In genomic region chr1:87755641-87756470, GRCm38 (mm10) we compare ENCODE assay signal across 8 mouse cellular contexts. TPM values are rescaled to one million over a fixed set of nuclear protein-coding genes. Genes with fewer than 3 reads are reported as not detected.
A peak's percentile ranks its signal among the peaks of the same experiment; 100 is the strongest.
DNase-seq lines count a peak whose midpoint lies in the region; ATAC-seq and TF ChIP-seq lines count a peak whose summit lies in the region.

Gene Atg16l1, plus strand, starts transcription at chr1:87755870.

- peak within 1 kb of the TSS; percentile 73 for H3K4me2 ChIP-seq in hindbrain, embryonic 13.5 days

- peak; percentile 73 for DNase-seq in Patski (ENCODE audit: low read depth, low spot score)
- DNase-seq in cerebellum, postnatal 14 days = peak; percentile 93 to 96
- DNase-seq in frontal cortex, postnatal 14 days (ENCODE audit: low spot score in 2 of 2) = peak; percentile 91 to 94
- peak; percentile 83 to 87 for DNase-seq in layer of hippocampus, postnatal 25 days (ENCODE audit: extremely low spot score in 1 of 2, low spot score in 1 of 2)
- DNase-seq in lung, postnatal 25 days (ENCODE audit: low spot score) = peak; percentile 96
- DNase-seq in retina, embryonic 14.5 days (ENCODE audit: low spot score) = peak; percentile 95
- peak; percentile 92 for DNase-seq in thymus, postnatal 4 days

- POLR2A ChIA-PET in Patski (lab: Charles Lee) = interaction anchor here (0.5 to 0.7 kb wide), 12 partner anchors 13 to 1107 kb away, joined by 3 to 15 read pairs (median 5); no protein-coding TSS in a partner anchor

- H3K9me3 ChIP-seq in hindbrain, embryonic 13.5 days = no peaks in the 10 kb centered on the region

- peaks cover 20% of the 10 kb centered on the region for H3K4me1 ChIP-seq in hindbrain, embryonic 13.5 days (replicated peaks)

- peak within 1 kb of the TSS; percentile 94 for H3K27ac ChIP-seq in hindbrain, embryonic 13.5 days

- WGBS in hindbrain, embryonic 13.5 days = 1% methylated on average over 79 of the region's 79 CpGs

- peaks cover 21% of the 10 kb centered on the region for H3K36me3 ChIP-seq in hindbrain, embryonic 13.5 days

- peak within 1 kb of the TSS; percentile 98 for H3K4me3 ChIP-seq in hindbrain, embryonic 13.5 days

- in situ Hi-C loops in Patski (cut with MboI; ENCODE audit: low pct_unique_long_range_greater_than_20kb) = loop anchor here (5.0 kb wide), 1 partner anchor 309 kb away; no protein-coding TSS in a partner anchor

- H3K27me3 ChIP-seq in Patski = peaks cover 2% of the 10 kb centered on the region
- peaks cover 15% of the 10 kb centered on the region; the same call in 1 of the 2 replicates for H3K27me3 ChIP-seq in hindbrain, embryonic 13.5 days

- peak; percentile 92 for TF ChIP-seq CTCF in Patski (IDR thresholded peaks at IDR 0.05)

- ATAC-seq in Patski = peak; percentile 92
- peak; percentile 99 for ATAC-seq in hindbrain, embryonic 13.5 days (ENCODE audit: low FRiP score)

- H3K9ac ChIP-seq in hindbrain, embryonic 13.5 days = peak within 1 kb of the TSS; percentile 98

- CTCF ChIA-PET in Patski (lab: Charles Lee) = interaction anchor here (1.2 to 2.1 kb wide), 5 partner anchors 214 to 338 kb away, joined by 3 to 13 read pairs (median 5); no protein-coding TSS in a partner anchor

RNA-seq across cellular contexts. Expression of gene Atg16l1, which starts in this region (rescaled TPM):
- polyA plus RNA-seq in Patski (2021) = 39.7 TPM
- polyA plus RNA-seq in hindbrain, embryonic 13.5 days (2015; fragmentation: Nextera tagmentation; extraction: Ambion mirVana) = 64.3 and 65.1 TPM in 2 replicates
- total RNA-seq in layer of hippocampus, postnatal 25 days (2021) = 10 to 100 TPM; 51.5 to 70.2 TPM

Comparison
In these comparisons a context has a peak if more than half of its experiments do, and no peak if none do; other contexts are left out.
1. Peak in every context shown above with its lines: DNase-seq, ATAC-seq, H3K4me3 ChIP-seq and H3K27ac ChIP-seq.